Mouse (Mus musculus) kidney, embryonic 14.5 days (tissue): Measurements from ENCODE around the gene Kiss1. TPM values are rescaled to one million over a fixed set of nuclear protein-coding genes. Genes with fewer than 3 reads are reported as not detected.

Experiments used
- ATAC-seq: fragments of 200-750 bp; cut with Nextera tagmentation; 2 replicates; pipeline ENCODE4 v1.8.0; 2017; ENCODE audit warnings: moderate number of reproducible peaks, mild to moderate bottlenecking, moderate TSS enrichment, moderate library complexity; ENCODE audit not compliant: low FRiP score, low TSS enrichment
- H3K27ac ChIP-seq: fragments of 300-500 bp; sonication (generic); 2 replicates; pipeline ENCODE4 v1.5.1; 2014; ENCODE audit warnings: low read depth, mild to moderate bottlenecking, low read length, moderate library complexity, mixed read lengths
- H3K27me3 ChIP-seq: fragments of 300-500 bp; sonication (generic); 2 replicates; pipeline ENCODE4 v1.6.1; 2014; ENCODE audit warnings: mild to moderate bottlenecking, low read length; ENCODE audit not compliant: control insufficient read depth, insufficient read depth
- H3K36me3 ChIP-seq: fragments of 300-500 bp; sonication (generic); 2 replicates; pipeline ENCODE4 v1.6.1; 2014; ENCODE audit warnings: low read length, mixed read lengths; ENCODE audit not compliant: control insufficient read depth, insufficient read depth
- H3K4me1 ChIP-seq: fragments of 300-500 bp; sonication (generic); 2 replicates; pipeline ENCODE4 v1.6.1; 2014; ENCODE audit warnings: low read length, mixed read lengths; ENCODE audit not compliant: control insufficient read depth, insufficient read depth
- H3K4me2 ChIP-seq: fragments of 300-500 bp; sonication (generic); replicated peaks from 2 replicates; pipeline ENCODE4 v1.6.1; 2014; ENCODE audit warnings: low read depth, mild to moderate bottlenecking, low read length
- H3K4me3 ChIP-seq: fragments of 300-500 bp; sonication (generic); 2 replicates; pipeline ENCODE4 v1.5.1; 2014; ENCODE audit warnings: mild to moderate bottlenecking, low read length
- H3K9ac ChIP-seq: fragments of 300-500 bp; sonication (generic); 2 replicates; pipeline ENCODE4 v1.6.1; 2014; ENCODE audit warnings: low read depth, mild to moderate bottlenecking, low read length, moderate library complexity
- H3K9me3 ChIP-seq: fragments of 300-500 bp; sonication (generic); 2 replicates; pipeline ENCODE4 v1.6.1; 2016; ENCODE audit warnings: low read length; ENCODE audit not compliant: control insufficient read depth
- WGBS: fragments of 180-500 bp; shearing (Covaris S2); extraction: QIAGEN DNeasy Blood & Tissue Kit; methylation state at CpG from one replicate; pipeline ENCODE4 v1.1.7; 2014; 5-methylcytosine and 5-hydroxymethylcytosine counted together
- polyA plus RNA-seq: library from polyadenylated mRNA; unstranded; fragments of >200 nt; fragmentation: Nextera tagmentation; extraction: Ambion mirVana; gene quantifications from 2 replicates; pipeline ENCODE4 v1.2.1, GENCODE M21; 2014

Gene Kiss1
- polyA plus RNA-seq, 1 experiment from 2014 or later = not detected

- Histone ChIP-seq H3K9me3 (no peaks in the 10 kb centered on the region), H3K4me1 (peaks cover 8% of the 10 kb centered on the region)
These were observed 49.8 kb downstream of the Kiss1 start for GRCm38 (mm10) chr1:133371431-133371830.

GRCm38 (mm10) chr1:133372113-133372512 is 50.4 kb downstream of the Kiss1 start:
- no peaks in the 10 kb centered on the region; the same call in 1 of the 2 replicates for H3K27me3 ChIP-seq
- ATAC-seq = no peak
- H3K9me3 ChIP-seq = no peaks in the 10 kb centered on the region
- no peak overlapping the region for H3K4me3 ChIP-seq
- no peak overlapping the region for H3K9ac ChIP-seq
- H3K27ac ChIP-seq = no peak overlapping the region
- no peak overlapping the region for H3K4me2 ChIP-seq
- H3K4me1 ChIP-seq = peaks cover 8% of the 10 kb centered on the region
- WGBS = 49% methylated on average over 8 of the region's 8 CpGs
- H3K36me3 ChIP-seq = no peaks in the 10 kb centered on the region

More at GRCm38 (mm10) chr1:133371431-133371830, 49.8 kb downstream of the Kiss1 start:
- Histone ChIP-seq H3K4me2 (no peak overlapping the region), H3K36me3 (no peaks in the 10 kb centered on the region), H3K9ac (no peak overlapping the region), H3K27me3 (no peaks in the 10 kb centered on the region; the same call in 1 of the 2 replicates), H3K27ac (no peak overlapping the region), H3K4me3 (no peak overlapping the region)
- 85% methylated on average over 6 of the region's 6 CpGs for WGBS
- no peak for ATAC-seq

GRCm38 (mm10) chr1:133375696-133376346 is 54.1 kb downstream of the Kiss1 start:
- no peak for ATAC-seq
- Histone ChIP-seq H3K9ac (no peak overlapping the region), H3K27ac (no peak overlapping the region), H3K27me3 (no peaks in the 10 kb centered on the region), H3K36me3 (no peaks in the 10 kb centered on the region), H3K9me3 (no peaks in the 10 kb centered on the region), H3K4me3 (no peak overlapping the region), H3K4me2 (no peak overlapping the region), H3K4me1 (peaks cover 3% of the 10 kb centered on the region; the same call in 1 of the 2 replicates)
- 53% methylated on average over 10 of the region's 10 CpGs for WGBS

- Histone ChIP-seq H3K27ac (no peak overlapping the region), H3K4me3 (no peak overlapping the region), H3K4me2 (no peak overlapping the region), H3K27me3 (no peaks in the 10 kb centered on the region), H3K9me3 (no peaks in the 10 kb centered on the region), H3K4me1 (peaks cover 3% of the 10 kb centered on the region; the same call in 1 of the 2 replicates), H3K9ac (no peak overlapping the region), H3K36me3 (peaks cover 1% of the 10 kb centered on the region; the same call in 1 of the 2 replicates)
- ATAC-seq = no peak
- 78% methylated on average over 5 of the region's 5 CpGs for WGBS
These were observed 55.9 kb downstream of the Kiss1 start for GRCm38 (mm10) chr1:133377547-133377946.

Other genes starting within 250 kb of the Kiss1 start
- gene Ppp1r15b, start 190.7 kb upstream of the Kiss1 start, polyA plus RNA-seq = 17.9 and 49.4 TPM in 2 replicates
- 3.3 and 6.1 TPM in 2 replicates for gene Plekha6, start 157.7 kb upstream of the Kiss1 start, polyA plus RNA-seq
- 2.6 and 6.1 TPM in 2 replicates for gene Golt1a, start 12.1 kb upstream of the Kiss1 start, polyA plus RNA-seq
- 50.2 and 92.1 TPM in 2 replicates for gene Ren1, start 28.6 kb downstream of the Kiss1 start, polyA plus RNA-seq
- gene Etnk2, start 41.7 kb downstream of the Kiss1 start, polyA plus RNA-seq = 1.7 and 2.0 TPM in 2 replicates
- 13.8 and 16.2 TPM in 2 replicates for gene Sox13, start 102.5 kb downstream of the Kiss1 start, polyA plus RNA-seq